Mouse (Mus musculus): ENCODE measurements around the gene Dhx16. TPM values are rescaled to one million over a fixed set of nuclear protein-coding genes. Genes with fewer than 3 reads are reported as not detected.

Gene Dhx16
- polyA plus RNA-seq, 1 experiment from 2014 or later = 50.6 TPM

DNA sequence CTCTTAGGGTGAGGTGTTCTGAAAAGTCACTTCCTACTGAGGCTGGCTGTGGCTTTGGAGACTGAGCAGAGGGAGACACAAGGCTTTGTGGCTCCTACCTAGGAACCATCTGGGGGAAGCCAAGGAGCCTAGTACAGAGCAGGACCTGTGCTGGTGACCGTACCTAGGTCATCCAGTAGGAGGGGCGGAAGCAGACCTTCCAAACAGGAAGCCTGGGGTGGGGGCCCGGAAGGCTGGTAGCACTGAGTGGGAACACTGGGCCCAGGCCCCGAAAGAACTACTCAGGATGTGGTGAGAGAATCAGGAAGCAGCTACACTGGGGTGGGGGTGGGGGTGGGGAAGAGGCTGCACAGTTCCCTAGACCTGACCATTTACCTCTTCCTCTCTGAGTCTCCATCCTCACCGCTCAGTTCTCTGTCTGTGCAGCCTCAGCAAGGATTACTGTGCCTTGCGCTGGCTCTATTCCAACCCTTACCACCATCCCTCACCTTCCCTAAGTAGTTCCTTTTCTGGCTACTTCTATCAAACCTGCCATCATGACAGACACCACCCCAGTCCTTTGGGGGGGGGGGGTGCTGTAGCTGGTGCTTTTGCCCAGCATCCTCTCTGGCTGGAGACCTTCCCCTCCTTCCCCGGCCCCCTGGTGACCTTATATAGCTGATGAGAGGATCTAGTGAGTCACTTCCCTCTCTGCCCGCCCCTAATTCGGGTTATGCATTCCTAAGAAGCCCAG lies 9.3 kb upstream of the Dhx16 start:
- 36% methylated on average over 9 of the region's 9 CpGs for WGBS
- Histone ChIP-seq H3K36me3 (peaks cover 30% of the 10 kb centered on the region), H3K27me3 (no peaks in the 10 kb centered on the region), H3K4me2 (replicated peaks) (peak overlapping the region; percentile 77), H3K9ac (peak overlapping the region; percentile 35), H3K4me3 (replicated peaks) (peak overlapping the region; percentile 72), H3K9me3 (replicated peaks) (no peaks in the 10 kb centered on the region), H3K4me1 (peaks cover 60% of the 10 kb centered on the region), H3K27ac (replicated peaks) (peak overlapping the region; percentile 78)
- no peak for ATAC-seq (ENCODE audit: insufficient number of reproducible peaks, low FRiP score, low TSS enrichment, low read depth)

DNA sequence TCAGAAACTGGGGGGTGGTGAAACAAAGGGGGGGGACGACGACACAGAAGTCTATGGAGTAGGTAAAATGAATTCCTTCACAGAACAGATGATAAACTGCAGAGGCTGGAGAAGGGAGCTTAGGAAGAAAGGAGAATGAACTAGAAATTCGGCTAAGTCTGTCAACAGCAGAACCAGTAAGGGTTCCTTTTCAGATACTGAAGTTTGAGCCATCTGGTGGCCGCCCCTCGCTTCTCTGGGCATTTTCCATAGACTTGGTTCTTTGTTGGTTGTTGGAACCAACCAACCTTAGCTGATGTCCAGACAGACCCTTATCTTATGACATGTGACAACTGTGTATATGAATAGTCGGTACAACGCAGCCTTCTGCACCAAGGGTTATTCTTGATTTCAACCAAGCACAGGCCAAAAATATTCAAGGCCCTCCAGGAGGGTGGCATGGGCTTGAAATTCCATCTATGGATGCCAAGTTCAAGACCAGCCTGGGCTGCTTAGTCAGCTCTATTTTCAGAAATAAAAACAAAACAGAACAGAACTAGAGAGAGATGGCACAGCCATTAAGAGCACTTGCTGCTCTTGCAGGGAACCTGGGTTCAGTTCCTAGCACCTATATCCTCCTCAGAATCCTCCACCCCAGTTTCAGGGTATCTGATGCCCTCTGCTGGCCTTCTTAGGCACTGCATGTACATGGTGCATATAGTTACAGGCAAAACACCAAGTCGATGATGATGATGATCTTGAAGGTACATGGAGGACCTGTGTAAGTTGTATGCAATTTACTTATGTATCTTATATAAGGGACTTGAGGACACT lies 8.5 kb upstream of the Dhx16 start:
- peak overlapping the region; percentile 77 for H3K4me2 ChIP-seq (replicated peaks)
- H3K27me3 ChIP-seq = no peaks in the 10 kb centered on the region
- no peak for ATAC-seq (ENCODE audit: insufficient number of reproducible peaks, low FRiP score, low TSS enrichment, low read depth)
- no peaks in the 10 kb centered on the region for H3K9me3 ChIP-seq (replicated peaks)
- H3K4me3 ChIP-seq (replicated peaks) = peak overlapping the region; percentile 72
- no peak overlapping the region for H3K9ac ChIP-seq
- WGBS = 79% methylated on average over 8 of the region's 8 CpGs
- H3K36me3 ChIP-seq = peaks cover 35% of the 10 kb centered on the region
- H3K4me1 ChIP-seq = peaks cover 60% of the 10 kb centered on the region
- H3K27ac ChIP-seq (replicated peaks) = peak overlapping the region; percentile 78; the same call in 1 of the 2 replicates

DNA sequence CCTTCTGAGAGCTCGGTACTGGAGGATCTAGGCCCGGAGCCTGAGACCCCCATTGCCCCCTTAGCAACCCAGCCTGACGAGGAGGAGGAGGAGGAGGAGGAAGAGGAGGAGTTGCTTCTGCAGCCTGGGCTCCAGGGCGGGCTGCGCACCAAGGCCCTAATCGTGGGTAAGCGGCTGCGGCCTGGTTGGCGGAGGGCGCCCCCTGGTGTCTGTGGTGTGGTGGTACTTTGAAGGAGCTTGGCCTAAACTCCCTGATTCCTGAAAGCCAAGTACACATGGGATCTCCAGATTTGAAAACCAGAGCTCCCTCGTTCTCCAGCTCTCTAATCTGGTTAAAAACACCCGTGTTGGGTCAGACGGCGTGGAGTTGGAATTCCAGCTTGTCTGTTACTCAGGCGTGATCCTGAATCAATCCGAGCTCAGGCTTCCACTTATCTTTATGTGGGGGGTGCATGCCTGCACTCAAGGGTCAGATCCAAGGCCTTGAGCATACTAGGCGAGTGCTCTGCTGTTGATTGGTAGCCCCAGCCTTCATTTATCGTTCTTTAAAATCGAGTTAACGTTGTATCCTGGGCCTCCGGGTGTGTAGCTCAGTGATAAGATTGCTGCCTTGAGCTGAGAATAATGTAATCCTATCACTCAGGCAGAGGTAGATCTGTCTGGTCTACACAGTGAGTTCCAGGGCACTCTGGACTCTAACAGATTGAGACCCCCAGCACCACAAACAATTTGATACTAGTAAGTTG lies 5.7 kb upstream of the Dhx16 start:
- H3K9ac ChIP-seq = no peak overlapping the region
- H3K4me2 ChIP-seq (replicated peaks) = peak overlapping the region; percentile 19; the same call in 1 of the 2 replicates
- 30% methylated on average over 21 of the region's 21 CpGs for WGBS
- H3K27ac ChIP-seq (replicated peaks) = peak overlapping the region; percentile 51; the same call in 1 of the 2 replicates
- 0 out of 2 replicates have a peak overlapping the region, but pooled peaks have one; percentile 4 for H3K4me3 ChIP-seq (replicated peaks)
- H3K4me1 ChIP-seq = peaks cover 37% of the 10 kb centered on the region
- H3K36me3 ChIP-seq = peaks cover 44% of the 10 kb centered on the region
- ATAC-seq (ENCODE audit: insufficient number of reproducible peaks, low FRiP score, low TSS enrichment, low read depth) = no peak; the same call in 1 of the 2 replicates
- no peaks in the 10 kb centered on the region for H3K9me3 ChIP-seq (replicated peaks)
- H3K27me3 ChIP-seq = no peaks in the 10 kb centered on the region

DNA sequence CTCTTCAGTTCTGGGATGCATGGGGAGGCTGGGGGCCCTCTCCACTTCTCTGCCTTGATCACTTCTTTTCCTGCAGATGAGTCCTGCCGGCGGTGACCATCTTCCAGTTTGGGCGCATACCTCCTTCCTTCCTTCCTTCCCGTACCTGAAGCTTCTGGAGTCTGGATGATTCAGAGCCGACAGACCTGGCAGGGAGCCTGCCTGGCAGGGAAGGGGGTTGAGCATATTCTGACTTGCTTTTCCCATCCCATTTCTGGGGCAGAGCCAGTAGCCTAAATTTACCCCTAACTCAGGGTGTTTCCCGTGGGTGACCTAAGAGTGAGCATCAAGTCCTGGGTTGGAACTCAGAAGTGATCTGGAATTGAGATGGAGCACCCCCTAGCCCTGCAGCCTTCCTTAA lies 4.9 kb upstream of the Dhx16 start:
- Histone ChIP-seq H3K9ac (no peak overlapping the region), H3K27ac (replicated peaks) (no peak overlapping the region), H3K4me3 (replicated peaks) (no peak overlapping the region), H3K27me3 (no peaks in the 10 kb centered on the region), H3K4me2 (replicated peaks) (no peak overlapping the region), H3K36me3 (peaks cover 44% of the 10 kb centered on the region), H3K9me3 (replicated peaks) (no peaks in the 10 kb centered on the region), H3K4me1 (peaks cover 32% of the 10 kb centered on the region)
- 74% methylated on average over 6 of the region's 6 CpGs for WGBS
- no peak for ATAC-seq (ENCODE audit: insufficient number of reproducible peaks, low FRiP score, low TSS enrichment, low read depth)

DNA sequence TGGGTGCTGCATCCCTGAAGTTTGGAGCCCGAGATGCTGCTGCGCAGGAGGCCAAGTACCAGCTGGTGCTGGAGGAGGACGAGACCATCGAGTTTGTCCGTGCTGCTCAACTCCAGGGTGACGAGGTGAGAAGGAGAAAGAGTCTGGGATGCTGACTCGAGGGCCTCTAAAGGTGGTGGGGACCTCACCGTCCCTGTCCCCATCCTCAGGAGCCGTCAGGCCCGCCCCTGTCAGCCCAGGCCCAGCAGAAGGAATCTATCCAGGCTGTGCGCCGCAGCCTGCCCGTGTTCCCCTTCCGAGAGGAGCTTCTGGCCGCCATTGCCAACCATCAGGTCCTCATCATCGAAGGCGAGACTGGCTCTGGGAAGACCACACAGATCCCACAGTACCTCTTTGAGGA lies 3.3 kb downstream of the Dhx16 start:
- H3K9me3 ChIP-seq (replicated peaks) = no peaks in the 10 kb centered on the region
- H3K36me3 ChIP-seq = peaks cover 59% of the 10 kb centered on the region
- no peak overlapping the region for H3K4me3 ChIP-seq (replicated peaks)
- H3K27ac ChIP-seq (replicated peaks) = no peak overlapping the region
- ATAC-seq (ENCODE audit: insufficient number of reproducible peaks, low FRiP score, low TSS enrichment, low read depth) = no peak
- no peak overlapping the region for H3K9ac ChIP-seq
- H3K4me2 ChIP-seq (replicated peaks) = no peak overlapping the region
- 92% methylated on average over 17 of the region's 17 CpGs for WGBS
- no peaks in the 10 kb centered on the region for H3K27me3 ChIP-seq
- H3K4me1 ChIP-seq = peaks cover 13% of the 10 kb centered on the region

DNA sequence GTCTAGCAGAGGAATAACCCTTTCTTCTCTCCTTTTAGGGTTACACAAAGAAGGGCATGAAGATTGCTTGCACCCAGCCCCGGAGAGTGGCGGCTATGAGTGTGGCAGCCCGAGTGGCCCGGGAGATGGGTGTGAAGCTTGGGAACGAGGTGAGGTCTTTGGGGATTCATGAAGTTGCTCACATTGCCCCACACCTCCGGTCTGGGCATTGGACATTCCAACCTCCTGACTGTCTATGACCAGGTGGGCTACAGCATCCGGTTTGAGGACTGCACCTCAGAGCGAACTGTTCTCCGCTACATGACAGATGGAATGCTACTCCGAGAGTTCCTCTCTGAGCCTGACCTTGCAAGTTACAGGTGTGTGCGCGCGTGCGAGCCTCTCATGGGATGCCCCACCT lies 4.2 kb downstream of the Dhx16 start:
- Histone ChIP-seq H3K9me3 (replicated peaks) (no peaks in the 10 kb centered on the region), H3K36me3 (peaks cover 68% of the 10 kb centered on the region), H3K4me2 (replicated peaks) (no peak overlapping the region), H3K27me3 (no peaks in the 10 kb centered on the region), H3K27ac (replicated peaks) (no peak overlapping the region), H3K9ac (no peak overlapping the region), H3K4me3 (replicated peaks) (no peak overlapping the region), H3K4me1 (peaks cover 13% of the 10 kb centered on the region)
- WGBS = 94% methylated on average over 14 of the region's 14 CpGs
- no peak for ATAC-seq (ENCODE audit: insufficient number of reproducible peaks, low FRiP score, low TSS enrichment, low read depth)

DNA sequence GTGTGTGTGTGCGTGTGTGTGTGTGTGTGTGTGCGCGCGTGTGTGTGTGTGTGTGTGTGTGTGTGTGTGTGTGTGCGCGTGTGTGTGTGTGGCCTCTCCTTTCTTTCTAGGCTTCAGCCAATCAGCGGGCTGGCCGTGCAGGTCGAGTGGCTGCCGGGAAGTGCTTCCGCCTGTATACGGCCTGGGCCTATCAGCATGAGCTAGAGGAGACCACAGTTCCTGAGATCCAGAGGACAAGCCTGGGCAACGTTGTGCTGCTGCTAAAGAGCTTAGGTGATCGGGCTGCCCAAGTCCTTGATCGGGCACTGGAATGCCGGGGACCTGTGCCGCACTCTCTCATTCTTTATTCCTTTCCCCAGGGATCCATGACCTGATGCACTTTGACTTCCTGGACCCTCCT lies 8.1 kb downstream of the Dhx16 start:
- Histone ChIP-seq H3K36me3 (peaks cover 88% of the 10 kb centered on the region), H3K27me3 (no peaks in the 10 kb centered on the region), H3K4me2 (replicated peaks) (no peak overlapping the region), H3K9me3 (replicated peaks) (no peaks in the 10 kb centered on the region), H3K9ac (no peak overlapping the region), H3K27ac (replicated peaks) (no peak overlapping the region), H3K4me1 (no peaks in the 10 kb centered on the region), H3K4me3 (replicated peaks) (no peak overlapping the region)
- ATAC-seq (ENCODE audit: insufficient number of reproducible peaks, low FRiP score, low TSS enrichment, low read depth) = no peak
- WGBS = 78% methylated on average over 11 of the region's 17 CpGs

DNA sequence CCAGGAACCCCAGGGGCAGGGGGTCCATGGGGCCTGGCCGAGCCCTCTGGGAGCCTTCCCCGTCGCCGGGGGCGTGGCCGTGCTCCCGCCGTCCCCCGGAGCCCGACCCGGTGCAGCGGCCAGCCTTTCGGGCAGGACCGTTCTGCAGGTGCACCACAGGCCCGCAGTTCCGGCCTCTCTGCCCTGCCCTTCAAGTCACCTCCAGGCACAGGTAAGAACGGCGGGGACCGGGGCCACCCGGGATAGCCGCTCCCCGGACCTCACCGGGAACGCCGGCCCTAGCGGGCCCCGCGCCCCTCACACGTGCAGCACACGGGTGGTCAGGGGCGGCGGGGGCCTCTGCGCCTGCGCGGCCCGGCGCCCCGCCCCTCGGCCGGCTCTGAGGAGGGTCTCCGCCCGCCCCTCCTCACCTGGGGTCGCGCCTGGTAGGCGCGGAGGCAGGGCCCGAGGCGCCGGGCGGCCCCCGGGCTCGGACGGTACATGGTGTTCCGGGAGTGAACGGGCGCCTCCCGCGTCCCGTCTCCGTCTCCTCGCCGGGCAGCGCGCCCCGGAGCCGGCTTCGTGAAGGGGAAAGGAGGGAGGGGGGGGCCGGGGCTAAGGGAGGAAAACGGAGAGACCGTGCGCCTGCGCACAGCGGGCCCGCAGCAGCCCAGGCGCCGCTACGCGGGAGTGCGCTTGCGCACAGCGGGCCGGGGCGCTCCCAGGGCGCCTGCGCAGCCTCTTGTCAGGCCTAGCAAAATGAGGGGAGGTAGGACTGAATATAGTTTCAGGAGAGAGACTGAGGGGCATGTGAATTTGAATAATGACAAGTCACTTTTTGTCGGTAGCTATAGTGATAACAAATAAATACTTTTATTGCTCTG lies 17.4 kb downstream of the Dhx16 start, which contains the start of gene 2310061I04Rik:
TSS of gene 2310061I04Rik (minus strand) at position 651 of the 863 bp plus-strand sequence.
- peak within 1 kb of the TSS; percentile 64 for H3K4me3 ChIP-seq (replicated peaks)
- peak within 1 kb of the TSS; percentile 89 for H3K27ac ChIP-seq (replicated peaks)
- H3K9ac ChIP-seq = peak within 1 kb of the TSS; percentile 75
- peaks cover 50% of the 10 kb centered on the region for H3K36me3 ChIP-seq
- H3K9me3 ChIP-seq (replicated peaks) = no peaks in the 10 kb centered on the region
- under 1% methylated on average over 86 of the region's 86 CpGs for WGBS
- no peaks in the 10 kb centered on the region for H3K27me3 ChIP-seq
- ATAC-seq (ENCODE audit: insufficient number of reproducible peaks, low FRiP score, low TSS enrichment, low read depth) = peak; percentile 94
- peak within 1 kb of the TSS; percentile 99 for H3K4me2 ChIP-seq (replicated peaks)
- H3K4me1 ChIP-seq = peaks cover 18% of the 10 kb centered on the region

DNA sequence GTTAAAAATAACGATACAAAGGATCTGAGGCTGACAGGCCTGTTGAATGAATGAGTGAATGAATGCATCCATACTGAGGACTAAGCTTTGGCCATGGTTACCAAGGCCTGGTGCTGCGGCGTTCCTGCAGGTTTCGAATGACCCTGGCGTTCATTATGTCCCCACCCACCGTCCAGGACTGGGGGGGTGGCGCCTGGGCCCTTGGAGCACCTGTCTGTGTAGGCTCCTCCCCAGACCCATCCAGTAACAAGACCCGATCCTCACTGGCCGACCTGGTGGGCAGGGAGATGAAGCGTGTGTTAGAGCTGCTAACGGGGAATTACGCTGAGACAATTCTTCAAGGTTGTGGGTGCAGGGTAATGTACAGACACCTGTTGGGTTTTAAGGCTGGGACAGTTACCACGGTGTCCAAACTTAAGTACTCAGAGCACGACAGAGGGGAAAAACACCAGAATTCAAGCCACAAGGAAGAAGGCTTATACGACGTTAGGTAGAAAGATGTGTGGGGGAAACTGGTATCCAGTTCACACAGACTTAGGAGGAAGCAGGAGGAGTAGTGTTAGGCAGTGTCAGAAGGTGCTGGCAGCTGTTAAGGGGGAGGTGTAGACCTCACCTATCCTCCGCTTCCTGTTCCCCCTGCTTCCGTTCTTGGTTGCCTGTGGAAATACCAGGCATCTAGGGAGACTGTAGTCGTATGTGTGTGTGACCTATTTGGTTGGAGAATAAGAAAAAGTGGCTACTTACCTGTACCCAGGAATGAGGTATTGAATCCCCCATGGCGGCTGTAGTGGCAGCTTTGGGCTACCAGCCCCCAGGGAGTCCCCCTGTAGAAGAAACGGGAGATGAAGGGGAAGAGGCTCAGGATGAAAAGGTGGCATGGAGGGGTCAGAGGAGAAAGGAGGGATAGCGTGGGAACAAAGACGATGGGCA lies 18.3 kb downstream of the Dhx16 start:
- peak; percentile 11; the same call in 1 of the 2 replicates for ATAC-seq (ENCODE audit: insufficient number of reproducible peaks, low FRiP score, low TSS enrichment, low read depth)
- WGBS = 38% methylated on average over 23 of the region's 23 CpGs
- peaks cover 45% of the 10 kb centered on the region for H3K36me3 ChIP-seq
- H3K27me3 ChIP-seq = no peaks in the 10 kb centered on the region
- H3K4me2 ChIP-seq (replicated peaks) = peak overlapping the region; percentile 99
- 0 out of 2 replicates have a peak overlapping the region, but pooled peaks have one; percentile 34 for H3K27ac ChIP-seq (replicated peaks)
- H3K9me3 ChIP-seq (replicated peaks) = no peaks in the 10 kb centered on the region
- peak overlapping the region; percentile 19; the same call in 1 of the 2 replicates for H3K9ac ChIP-seq
- peak overlapping the region; percentile 64 for H3K4me3 ChIP-seq (replicated peaks)
- peaks cover 18% of the 10 kb centered on the region for H3K4me1 ChIP-seq

All from embryonic facial prominence, embryonic 15.5 days (tissue).